Mouse (Mus musculus): ENCODE data around the gene Rag1.

Rag1 gene

GRCm38 (mm10) chr2:101638979-101639839 is 10.1 kb downstream of the Rag1 start:
- in situ Hi-C loops (cut with MboI, MseI), result no loop called here

- in situ Hi-C loops (cut with MboI, MseI), result no loop called here
Measured at GRCm38 (mm10) chr2:101628297-101629236, 20.7 kb downstream of the Rag1 start.

- in situ Hi-C loops (cut with MboI, MseI), result no loop called here
Measured at GRCm38 (mm10) chr2:101627227-101627626, 22.1 kb downstream of the Rag1 start.

GRCm38 (mm10) chr2:101624526-101624925 is 24.8 kb downstream of the Rag1 start, which contains the start of gene Rag2:
Gene Rag2, plus strand, starts transcription at chr2:101624718.
- in situ Hi-C loops (cut with MboI, MseI), result no loop called here

- in situ Hi-C loops (cut with MboI, MseI), result no loop called here
Measured at GRCm38 (mm10) chr2:101624011-101624410, 25.3 kb downstream of the Rag1 start.

GRCm38 (mm10) chr2:101623042-101623441 is 26.3 kb downstream of the Rag1 start:
- in situ Hi-C loops (cut with MboI, MseI), result no loop called here

- in situ Hi-C loops (cut with MboI, MseI), result no loop called here
Measured at GRCm38 (mm10) chr2:101621611-101622010, 27.7 kb downstream of the Rag1 start.

- in situ Hi-C loops (cut with MboI, MseI), result no loop called here
Measured at GRCm38 (mm10) chr2:101620899-101621298, 28.4 kb downstream of the Rag1 start.

GRCm38 (mm10) chr2:101618373-101618772 is 30.9 kb downstream of the Rag1 start:
- in situ Hi-C loops (cut with MboI, MseI), result no loop called here

- in situ Hi-C loops (cut with MboI, MseI), result no loop called here
Measured at GRCm38 (mm10) chr2:101615464-101616305, 33.6 kb downstream of the Rag1 start.

GRCm38 (mm10) chr2:101610861-101611260 is 38.4 kb downstream of the Rag1 start:
- in situ Hi-C loops (cut with MboI, MseI), result no loop called here

GRCm38 (mm10) chr2:101608232-101608894 is 40.9 kb downstream of the Rag1 start:
- in situ Hi-C loops (cut with MboI, MseI), result no loop called here

GRCm38 (mm10) chr2:101603099-101603498 is 46.2 kb downstream of the Rag1 start:
- in situ Hi-C loops (cut with MboI, MseI), result no loop called here

GRCm38 (mm10) chr2:101600703-101601102 is 48.6 kb downstream of the Rag1 start:
- in situ Hi-C loops (cut with MboI, MseI), result no loop called here

GRCm38 (mm10) chr2:101598190-101599181 is 50.8 kb downstream of the Rag1 start:
- in situ Hi-C loops (cut with MboI, MseI), result no loop called here

GRCm38 (mm10) chr2:101597186-101597585 is 52.1 kb downstream of the Rag1 start:
- in situ Hi-C loops (cut with MboI, MseI), result no loop called here

- in situ Hi-C loops (cut with MboI, MseI), result no loop called here
Measured at GRCm38 (mm10) chr2:101594681-101595080, 54.6 kb downstream of the Rag1 start.

- in situ Hi-C loops (cut with MboI, MseI), result no loop called here
Measured at GRCm38 (mm10) chr2:101592886-101593285, 56.4 kb downstream of the Rag1 start.

- in situ Hi-C loops (cut with MboI, MseI), result no loop called here
Measured at GRCm38 (mm10) chr2:101592023-101592841, 57.1 kb downstream of the Rag1 start.
